Mouse (Mus musculus) liver, embryonic 11.5 days (tissue): ENCODE measurements at regions not wholly inside any gene's neighbourhood (a gene's known extent, or its start where the extent isn't known, plus 50 kb on each side); places are given as distances from the start of the nearest gene placed in this dataset.

Experiments
- ATAC-seq: fragments of 200-750 bp; cut with Nextera tagmentation; replicated peaks from 2 replicates; pipeline ENCODE4 v1.8.0; 2017; ENCODE audit warnings: moderate number of reproducible peaks, mild to moderate bottlenecking, moderate TSS enrichment, moderate library complexity; ENCODE audit not compliant: low FRiP score
- DNase-seq: peaks from one replicate; pipeline ENCODE4 v3.0.0-alpha.2; 2017; ENCODE audit warnings: low spot score
- H3K27ac ChIP-seq: fragments of 300-500 bp; sonication (generic); 2 replicates; pipeline ENCODE4 v1.5.1; 2014; ENCODE audit warnings: mild to moderate bottlenecking, low read depth, low read length, control low read depth
- H3K27me3 ChIP-seq: fragments of 300-500 bp; sonication (generic); replicated peaks from 2 replicates; pipeline ENCODE4 v1.6.1; 2014; ENCODE audit warnings: low read length, mixed read lengths; ENCODE audit not compliant: control insufficient read depth, insufficient read depth
- H3K36me3 ChIP-seq: fragments of 300-500 bp; sonication (generic); 2 replicates; pipeline ENCODE4 v1.6.1; 2014; ENCODE audit warnings: mild to moderate bottlenecking, low read length, moderate library complexity, mixed read lengths; ENCODE audit not compliant: control insufficient read depth, insufficient read depth
- H3K4me1 ChIP-seq: fragments of 300-500 bp; sonication (generic); replicated peaks from 2 replicates; pipeline ENCODE4 v1.6.1; 2014; ENCODE audit warnings: low read length, mixed read lengths; ENCODE audit not compliant: control insufficient read depth, insufficient read depth
- H3K4me2 ChIP-seq: fragments of 300-500 bp; sonication (generic); 2 replicates; pipeline ENCODE4 v1.6.1; 2014; ENCODE audit warnings: mild to moderate bottlenecking, control low read depth, moderate library complexity
- H3K4me3 ChIP-seq: fragments of 300-500 bp; sonication (generic); 2 replicates; pipeline ENCODE4 v1.5.1; 2014; ENCODE audit warnings: low read depth, low read length, control low read depth
- H3K9ac ChIP-seq: fragments of 300-500 bp; sonication (generic); 2 replicates; pipeline ENCODE4 v1.6.1; 2014; ENCODE audit warnings: low read depth, low read length, control low read depth
- H3K9me3 ChIP-seq: fragments of 300-500 bp; sonication (generic); 2 replicates; pipeline ENCODE4 v1.6.1; 2016; ENCODE audit warnings: low read length, inconsistent platforms, mixed read lengths; ENCODE audit not compliant: control insufficient read depth
- WGBS: fragments of 180-500 bp; shearing (Covaris S2); extraction: QIAGEN DNeasy Blood & Tissue Kit; methylation state at CpG from one replicate; pipeline ENCODE4 v1.1.7; 2014; 5-methylcytosine and 5-hydroxymethylcytosine counted together

GRCm38 (mm10) chr5:119370931-119371330 is 299.5 kb upstream of the Tbx3 start:
- DNase-seq (no peak), ATAC-seq (no peak)
- no peak overlapping the region for H3K4me3 ChIP-seq
- H3K9me3 ChIP-seq, result no peaks in the 10 kb centered on the region
- H3K27me3 ChIP-seq, result no peaks in the 10 kb centered on the region
- H3K36me3 ChIP-seq, result no peaks in the 10 kb centered on the region
- no peak overlapping the region for H3K9ac ChIP-seq
- H3K4me2 ChIP-seq, result no peak overlapping the region
- no peaks in the 10 kb centered on the region for H3K4me1 ChIP-seq
- 49% methylated on average over 16 of the region's 16 CpGs for WGBS
- no peak overlapping the region for H3K27ac ChIP-seq

- H3K4me3 ChIP-seq, result no peak overlapping the region
- no peaks in the 10 kb centered on the region for H3K36me3 ChIP-seq
- H3K27me3 ChIP-seq, result no peaks in the 10 kb centered on the region
- H3K9me3 ChIP-seq, result no peaks in the 10 kb centered on the region
- H3K4me1 ChIP-seq, result peaks cover 3% of the 10 kb centered on the region; the same call in 1 of the 2 replicates
- DNase-seq (no peak), ATAC-seq (no peak)
- no peak overlapping the region for H3K4me2 ChIP-seq
- no peak overlapping the region for H3K27ac ChIP-seq
- WGBS, result 81% methylated on average over 24 of the region's 24 CpGs
- no peak overlapping the region for H3K9ac ChIP-seq
These were observed 296.4 kb upstream of the Tbx3 start for GRCm38 (mm10) chr5:119373774-119374700.

- Histone ChIP-seq H3K36me3 (no peaks in the 10 kb centered on the region), H3K4me1 (peaks cover 3% of the 10 kb centered on the region; the same call in 1 of the 2 replicates), H3K27ac (no peak overlapping the region), H3K9me3 (no peaks in the 10 kb centered on the region), H3K9ac (no peak overlapping the region), H3K4me3 (no peak overlapping the region), H3K27me3 (no peaks in the 10 kb centered on the region), H3K4me2 (no peak overlapping the region)
- 81% methylated on average over 3 of the region's 3 CpGs for WGBS
- ATAC-seq (no peak), DNase-seq (no peak)
These were observed 295.6 kb upstream of the Tbx3 start for GRCm38 (mm10) chr5:119374861-119375260.

- H3K4me2 ChIP-seq, result no peak overlapping the region
- ATAC-seq, result no peak
- no peak for DNase-seq
- H3K27me3 ChIP-seq, result no peaks in the 10 kb centered on the region
- H3K9ac ChIP-seq, result no peak overlapping the region
- no peaks in the 10 kb centered on the region for H3K9me3 ChIP-seq
- peaks cover 7% of the 10 kb centered on the region; the same call in 1 of the 2 replicates for H3K4me1 ChIP-seq
- 42% methylated on average over 8 of the region's 8 CpGs for WGBS
- H3K4me3 ChIP-seq, result no peak overlapping the region
- H3K36me3 ChIP-seq, result no peaks in the 10 kb centered on the region
- H3K27ac ChIP-seq, result no peak overlapping the region
These were observed 292.2 kb upstream of the Tbx3 start for GRCm38 (mm10) chr5:119378261-119378660.

- Histone ChIP-seq H3K27me3 (no peaks in the 10 kb centered on the region), H3K9me3 (no peaks in the 10 kb centered on the region), H3K4me1 (peaks cover 7% of the 10 kb centered on the region; the same call in 1 of the 2 replicates), H3K4me2 (no peak overlapping the region), H3K4me3 (no peak overlapping the region), H3K9ac (no peak overlapping the region), H3K27ac (no peak overlapping the region), H3K36me3 (no peaks in the 10 kb centered on the region)
- no peak for DNase-seq
- ATAC-seq, result no peak
- 58% methylated on average over 6 of the region's 6 CpGs for WGBS
These were observed 290.5 kb upstream of the Tbx3 start for GRCm38 (mm10) chr5:119379915-119380432.

GRCm38 (mm10) chr5:119381495-119381894 is 289.0 kb upstream of the Tbx3 start:
- Histone ChIP-seq H3K4me2 (no peak overlapping the region), H3K27ac (no peak overlapping the region), H3K27me3 (no peaks in the 10 kb centered on the region), H3K9ac (no peak overlapping the region), H3K9me3 (no peaks in the 10 kb centered on the region), H3K36me3 (no peaks in the 10 kb centered on the region), H3K4me1 (peaks cover 7% of the 10 kb centered on the region; the same call in 1 of the 2 replicates), H3K4me3 (no peak overlapping the region)
- ATAC-seq, result no peak
- WGBS, result 78% methylated on average over 12 of the region's 12 CpGs
- no peak for DNase-seq

GRCm38 (mm10) chr5:119385506-119385905 is 285.0 kb upstream of the Tbx3 start:
- WGBS, result 86% methylated on average over 10 of the region's 10 CpGs
- Histone ChIP-seq H3K27me3 (no peaks in the 10 kb centered on the region), H3K4me2 (no peak overlapping the region), H3K36me3 (no peaks in the 10 kb centered on the region), H3K4me3 (no peak overlapping the region), H3K9ac (no peak overlapping the region), H3K9me3 (no peaks in the 10 kb centered on the region), H3K27ac (no peak overlapping the region), H3K4me1 (0 out of 2 replicates have a peak, but pooled peaks cover 2% of the 10 kb centered on the region)
- no peak for ATAC-seq
- DNase-seq, result no peak

GRCm38 (mm10) chr5:119386821-119387220 is 283.6 kb upstream of the Tbx3 start:
- Histone ChIP-seq H3K4me3 (no peak overlapping the region), H3K27ac (no peak overlapping the region), H3K4me1 (no peaks in the 10 kb centered on the region), H3K36me3 (no peaks in the 10 kb centered on the region), H3K9me3 (no peaks in the 10 kb centered on the region), H3K9ac (no peak overlapping the region), H3K4me2 (no peak overlapping the region), H3K27me3 (no peaks in the 10 kb centered on the region)
- no peak for ATAC-seq
- DNase-seq, result no peak
- whole genome bisulfite sequencing, result 76% methylated on average over 8 of the region's 8 CpGs

- Histone ChIP-seq H3K36me3 (no peaks in the 10 kb centered on the region), H3K4me3 (no peak overlapping the region), H3K9me3 (no peaks in the 10 kb centered on the region), H3K27ac (no peak overlapping the region), H3K27me3 (no peaks in the 10 kb centered on the region), H3K4me2 (no peak overlapping the region), H3K9ac (no peak overlapping the region), H3K4me1 (no peaks in the 10 kb centered on the region)
- DNase-seq (no peak), ATAC-seq (no peak)
- WGBS, result 73% methylated on average over 2 of the region's 2 CpGs
These were observed 283.2 kb upstream of the Tbx3 start for GRCm38 (mm10) chr5:119387261-119387660.
